Comparison of ENCODE assay signal across 13 mouse cellular contexts in the genomic region with DNA sequence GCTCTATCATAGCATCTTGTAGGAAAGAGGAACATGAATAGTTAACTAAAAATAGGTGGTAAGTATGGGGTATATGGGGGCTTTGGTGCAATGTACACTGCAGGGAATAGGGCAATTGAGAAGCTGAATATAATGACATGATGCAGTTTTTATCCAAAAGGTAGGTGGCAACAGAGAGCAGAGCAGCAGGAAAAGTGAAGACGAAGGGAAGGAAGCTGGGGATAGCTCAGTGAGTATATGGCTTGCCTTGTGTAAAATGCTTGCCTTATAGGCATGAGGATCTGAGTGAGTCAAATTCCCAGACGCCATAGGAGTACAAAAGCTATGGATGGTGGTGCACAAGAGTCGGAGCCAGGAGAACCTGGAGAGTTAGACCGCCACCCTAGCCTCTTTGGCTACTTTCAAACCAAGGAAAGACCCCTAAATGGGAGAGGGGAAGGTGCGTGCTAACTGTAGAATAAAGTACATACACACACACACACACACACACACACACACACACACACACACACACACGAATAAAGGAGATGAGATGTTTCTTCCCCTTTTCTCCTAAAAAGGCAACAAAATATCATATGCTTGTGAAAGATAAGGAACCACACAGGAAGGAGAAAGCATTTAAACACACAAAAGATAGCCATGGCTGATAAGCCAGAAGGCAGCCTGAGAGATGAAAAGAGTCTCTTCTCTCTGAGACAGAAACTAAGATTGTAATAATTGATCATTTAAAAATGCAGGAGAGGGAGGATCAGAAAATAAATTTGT. TPM values are rescaled to one million over a fixed set of nuclear protein-coding genes. Genes with fewer than 3 reads are reported as not detected.
DNase-seq lines count a peak whose midpoint lies in the region; ATAC-seq and TF ChIP-seq lines count a peak whose summit lies in the region.
"Had no signal": no experiment of that assay in that cellular context is flagged by ENCODE, and none has a peak within 500 bp of the region (broad histone marks: within the 10 kb centered on the region; RNA-seq: fewer than 3 reads in every experiment).

No protein-coding gene starts in this region.

- no peak overlapping the region for H3K4me2 ChIP-seq in lung, postnatal 0 days (replicated peaks; ENCODE audit: low read depth, low read length)
- H3K4me2 ChIP-seq: embryonic facial prominence, embryonic 15.5 days; limb, embryonic 15.5 days; stomach, embryonic 15.5 days had no signal

- no peak overlapping the region for H3K4me3 ChIP-seq in cerebellum, adult 2 months (replicated peaks; ENCODE audit: insufficient read depth, low read depth, low read length)
- H3K4me3 ChIP-seq in lung, postnatal 0 days (ENCODE audit: low read depth, low read length), result no peak overlapping the region
- H3K4me3 ChIP-seq: embryonic facial prominence, embryonic 15.5 days; limb, embryonic 15.5 days; stomach, embryonic 15.5 days had no signal

- no peaks in the 10 kb centered on the region for H3K27me3 ChIP-seq in cerebellum, adult 2 months (ENCODE audit: control insufficient read depth, insufficient read depth, low read length)
- no peaks in the 10 kb centered on the region for H3K27me3 ChIP-seq in lung, postnatal 0 days (replicated peaks; ENCODE audit: insufficient read depth, low read length)
- H3K27me3 ChIP-seq: embryonic facial prominence, embryonic 15.5 days; limb, embryonic 15.5 days; stomach, embryonic 15.5 days had no signal

- H3K9me3 ChIP-seq in lung, postnatal 0 days (ENCODE audit: low read length), result no peaks in the 10 kb centered on the region
- H3K9me3 ChIP-seq: embryonic facial prominence, embryonic 15.5 days; limb, embryonic 15.5 days; stomach, embryonic 15.5 days had no signal

- WGBS in cerebellum, adult 2 months, result 85% methylated on average over 6 of the region's 6 CpGs
- WGBS in lung, postnatal 0 days, result 76% methylated on average over 6 of the region's 6 CpGs

- peak; percentile 43; the same call in 1 of the 2 replicates for TF ChIP-seq CTCF in cerebellum, adult 2 months (IDR thresholded peaks at IDR 0.05; ENCODE audit: borderline replicate concordance, insufficient read depth, low read depth, low read length)
- TF ChIP-seq CTCF in lung, postnatal 0 days (IDR thresholded peaks at IDR 0.05), result peak; percentile 59

- H3K36me3 ChIP-seq in lung, postnatal 0 days (ENCODE audit: insufficient read depth, low read length), result 0 out of 2 replicates have a peak, but pooled peaks cover 5% of the 10 kb centered on the region
- H3K36me3 ChIP-seq: stomach, embryonic 15.5 days had no signal

- no peak overlapping the region for H3K27ac ChIP-seq in cerebellum, adult 2 months (ENCODE audit: insufficient read depth, low read length)
- H3K27ac ChIP-seq in lung, postnatal 0 days (ENCODE audit: low read length), result no peak overlapping the region
- H3K27ac ChIP-seq: embryonic facial prominence, embryonic 15.5 days; limb, embryonic 15.5 days; stomach, embryonic 15.5 days had no signal

- no peak for TF ChIP-seq EP300 in lung, postnatal 0 days (IDR thresholded peaks at IDR 0.05)

- no peaks in the 10 kb centered on the region for H3K4me1 ChIP-seq in cerebellum, adult 2 months (ENCODE audit: control insufficient read depth, insufficient read depth, low read length)
- H3K4me1 ChIP-seq in lung, postnatal 0 days (ENCODE audit: insufficient read depth, low read depth, low read length), result no peaks in the 10 kb centered on the region
- H3K4me1 ChIP-seq: embryonic facial prominence, embryonic 15.5 days; limb, embryonic 15.5 days; stomach, embryonic 15.5 days had no signal

- no peak for TF ChIP-seq POLR2A in cerebellum, adult 2 months (IDR thresholded peaks at IDR 0.05; ENCODE audit: borderline replicate concordance, insufficient read depth, low read length)

- no peak overlapping the region for H3K9ac ChIP-seq in lung, postnatal 0 days (replicated peaks; ENCODE audit: low read depth)
- H3K9ac ChIP-seq: embryonic facial prominence, embryonic 15.5 days; limb, embryonic 15.5 days; stomach, embryonic 15.5 days had no signal

- peak in 1 of 2 experiments; percentile 12 for DNase-seq in cerebellum, adult 2 months
- DNase-seq in cerebellum, postnatal 10 days, result no peak
- DNase-seq in lung, postnatal 0 days (ENCODE audit: low spot score), result no peak
- DNase-seq in lung, postnatal 14 days, result no peak
- DNase-seq in c-Kit-positive CD71-positive TER-119-negative erythroid progenitor cells, embryonic 14.5 days (ENCODE audit: low read depth), result peak; percentile 23
- peak; percentile 51 for DNase-seq in naive thymus-derived CD4-positive, alpha-beta T cell, adult 2 months (ENCODE audit: low read depth)
- DNase-seq in urinary bladder, postnatal 14 days (ENCODE audit: low spot score), result no peak
- DNase-seq in layer of hippocampus, adult 9-11 months, result no peak
- DNase-seq: adrenal gland, postnatal 14 days; gastrocnemius, postnatal 10 days had no signal

- ATAC-seq in lung, postnatal 0 days, result no peak

RNA-seq across cellular contexts. Expression of gene Hint3, which starts 31.3 kb away (rescaled TPM):
- polyA plus RNA-seq in cerebellum, adult 2 months (2012; rRNA removed), result 18.3 and 18.7 TPM in 2 replicates
- 37.2 and 46.0 TPM in 2 replicates for polyA plus RNA-seq in lung, postnatal 0 days (2015; fragmentation: Nextera tagmentation; extraction: Ambion mirVana)

Comparison
In these comparisons a context has a peak if more than half of its experiments do, and no peak if none do; other contexts are left out.
1. DNase-seq: peak in c-Kit-positive CD71-positive TER-119-negative erythroid progenitor cells, embryonic 14.5 days (single experiment) and naive thymus-derived CD4-positive, alpha-beta T cell, adult 2 months (single experiment); none in cerebellum, postnatal 10 days (0 of 2), lung, postnatal 0 days (single experiment), lung, postnatal 14 days (single experiment), urinary bladder, postnatal 14 days (single experiment) and layer of hippocampus, adult 9-11 months (single experiment).